Mouse (Mus musculus): ENCODE measurements at regions not wholly inside any gene's neighbourhood (a gene's known extent, or its start where the extent isn't known, plus 50 kb on each side); places are given as distances from the start of the nearest gene placed in this dataset.

DNA sequence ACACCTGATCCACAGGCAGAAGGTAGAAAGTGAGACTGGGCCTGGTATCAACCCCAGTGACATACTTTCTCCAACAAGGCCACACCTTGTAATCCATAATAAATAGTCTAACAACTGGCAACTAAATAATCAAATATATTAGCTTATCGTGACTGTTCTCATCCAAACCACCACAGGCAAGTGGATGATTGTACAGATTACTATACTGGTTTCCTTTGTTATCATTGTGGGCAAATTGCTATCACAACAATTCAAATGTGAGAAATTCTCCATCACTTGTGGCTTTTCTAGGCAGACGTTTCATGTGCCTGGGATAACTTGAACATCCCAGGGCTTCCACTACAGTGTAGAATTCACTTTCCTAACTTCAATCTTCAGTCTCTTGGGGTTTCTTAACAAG lies 112.6 kb upstream of the Max start:
- no peak overlapping the region for H3K4me2 ChIP-seq (ENCODE audit: low read depth, low read length)
- H3K9ac ChIP-seq (ENCODE audit: low read length): no peak overlapping the region
- H3K27ac ChIP-seq (ENCODE audit: low read length): no peak overlapping the region
- 80% methylated on average over 2 of the region's 2 CpGs for WGBS
- H3K36me3 ChIP-seq (ENCODE audit: control insufficient read depth, insufficient read depth, low read length): no peaks in the 10 kb centered on the region
- no peaks in the 10 kb centered on the region for H3K27me3 ChIP-seq (ENCODE audit: control insufficient read depth, insufficient read depth, low read length)
- no peak for ATAC-seq (ENCODE audit: insufficient read depth, low FRiP score)
- no peak overlapping the region for H3K4me3 ChIP-seq (replicated peaks; ENCODE audit: low read length)
- no peaks in the 10 kb centered on the region for H3K4me1 ChIP-seq (ENCODE audit: control insufficient read depth, insufficient read depth, low read length)
- H3K9me3 ChIP-seq (replicated peaks; ENCODE audit: control insufficient read depth, low read length): no peaks in the 10 kb centered on the region

DNA sequence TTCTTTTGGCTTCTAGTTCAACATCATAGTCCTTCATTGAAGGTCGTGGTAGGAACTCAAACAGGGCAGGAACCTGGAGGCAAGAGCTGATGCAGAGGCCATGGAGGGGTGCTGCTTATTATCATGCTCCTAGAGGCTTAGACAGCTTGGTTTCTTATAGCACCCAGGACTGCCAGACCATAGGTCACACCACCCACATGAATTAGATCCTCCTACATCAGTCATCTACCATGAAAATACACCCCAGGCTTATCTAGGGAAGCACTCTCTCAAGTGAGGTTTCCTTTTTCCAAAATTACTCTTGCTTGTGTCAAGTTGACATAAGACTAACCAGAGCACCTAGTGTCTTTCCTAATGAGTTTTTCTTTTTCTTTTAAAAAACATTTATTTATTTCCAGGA lies 109.7 kb upstream of the Max start:
- Histone ChIP-seq H3K4me3 (replicated peaks; ENCODE audit: low read length) (no peak overlapping the region), H3K9me3 (replicated peaks; ENCODE audit: control insufficient read depth, low read length) (no peaks in the 10 kb centered on the region), H3K27me3 (ENCODE audit: control insufficient read depth, insufficient read depth, low read length) (no peaks in the 10 kb centered on the region), H3K4me2 (ENCODE audit: low read depth, low read length) (no peak overlapping the region), H3K9ac (ENCODE audit: low read length) (no peak overlapping the region), H3K4me1 (ENCODE audit: control insufficient read depth, insufficient read depth, low read length) (no peaks in the 10 kb centered on the region), H3K27ac (ENCODE audit: low read length) (no peak overlapping the region), H3K36me3 (ENCODE audit: control insufficient read depth, insufficient read depth, low read length) (no peaks in the 10 kb centered on the region)
- ATAC-seq (ENCODE audit: insufficient read depth, low FRiP score): no peak
- 79% methylated on average over 1 of the region's 1 CpGs for WGBS

DNA sequence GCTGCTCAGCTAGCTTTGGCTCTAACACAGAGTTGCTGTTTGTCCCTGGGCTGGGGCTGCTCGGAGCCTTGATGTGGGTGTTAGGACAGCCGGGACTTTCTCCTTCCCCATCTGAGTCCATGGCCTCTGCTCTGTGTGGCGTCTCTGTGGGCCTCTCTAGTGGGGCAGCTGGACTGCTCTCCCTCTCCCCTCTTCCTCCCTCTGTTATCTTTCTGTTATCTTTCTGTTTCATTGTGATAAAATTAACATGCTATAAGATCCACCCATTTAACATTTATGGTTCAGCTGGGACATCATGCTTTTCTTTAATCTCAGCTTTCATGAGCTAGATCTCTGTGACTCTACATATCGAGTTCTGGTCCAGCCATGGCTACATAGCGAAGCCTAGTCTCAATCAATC lies 105.9 kb upstream of the Max start:
- 86% methylated on average over 5 of the region's 5 CpGs for WGBS
- no peaks in the 10 kb centered on the region for H3K36me3 ChIP-seq (ENCODE audit: control insufficient read depth, insufficient read depth, low read length)
- no peak overlapping the region for H3K9ac ChIP-seq (ENCODE audit: low read length)
- H3K27me3 ChIP-seq (ENCODE audit: control insufficient read depth, insufficient read depth, low read length): no peaks in the 10 kb centered on the region
- H3K4me2 ChIP-seq (ENCODE audit: low read depth, low read length): no peak overlapping the region
- no peak for ATAC-seq (ENCODE audit: insufficient read depth, low FRiP score)
- H3K27ac ChIP-seq (ENCODE audit: low read length): no peak overlapping the region
- no peaks in the 10 kb centered on the region for H3K9me3 ChIP-seq (replicated peaks; ENCODE audit: control insufficient read depth, low read length)
- no peaks in the 10 kb centered on the region for H3K4me1 ChIP-seq (ENCODE audit: control insufficient read depth, insufficient read depth, low read length)
- H3K4me3 ChIP-seq (replicated peaks; ENCODE audit: low read length): no peak overlapping the region

DNA sequence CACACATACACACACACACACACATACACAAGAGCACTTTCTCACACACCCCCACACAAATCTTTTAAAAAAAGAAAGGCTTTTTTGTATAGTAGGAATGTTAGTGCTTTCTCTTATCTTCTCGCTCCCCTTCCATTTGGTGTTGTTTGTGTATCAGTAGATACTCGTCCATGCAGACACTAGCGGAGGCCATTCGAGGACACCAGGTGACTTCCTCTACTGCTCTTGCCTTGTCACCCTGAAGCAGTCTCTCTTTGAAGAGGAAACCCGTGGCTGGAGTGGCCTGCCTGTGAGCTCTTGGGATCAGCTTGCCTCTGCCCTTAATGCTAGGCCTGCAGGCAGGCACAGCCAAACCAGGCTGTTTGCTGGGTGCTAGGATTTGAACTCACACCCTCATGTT lies 105.1 kb upstream of the Max start:
- 59% methylated on average over 5 of the region's 5 CpGs for WGBS
- no peak overlapping the region for H3K4me2 ChIP-seq (ENCODE audit: low read depth, low read length)

DNA sequence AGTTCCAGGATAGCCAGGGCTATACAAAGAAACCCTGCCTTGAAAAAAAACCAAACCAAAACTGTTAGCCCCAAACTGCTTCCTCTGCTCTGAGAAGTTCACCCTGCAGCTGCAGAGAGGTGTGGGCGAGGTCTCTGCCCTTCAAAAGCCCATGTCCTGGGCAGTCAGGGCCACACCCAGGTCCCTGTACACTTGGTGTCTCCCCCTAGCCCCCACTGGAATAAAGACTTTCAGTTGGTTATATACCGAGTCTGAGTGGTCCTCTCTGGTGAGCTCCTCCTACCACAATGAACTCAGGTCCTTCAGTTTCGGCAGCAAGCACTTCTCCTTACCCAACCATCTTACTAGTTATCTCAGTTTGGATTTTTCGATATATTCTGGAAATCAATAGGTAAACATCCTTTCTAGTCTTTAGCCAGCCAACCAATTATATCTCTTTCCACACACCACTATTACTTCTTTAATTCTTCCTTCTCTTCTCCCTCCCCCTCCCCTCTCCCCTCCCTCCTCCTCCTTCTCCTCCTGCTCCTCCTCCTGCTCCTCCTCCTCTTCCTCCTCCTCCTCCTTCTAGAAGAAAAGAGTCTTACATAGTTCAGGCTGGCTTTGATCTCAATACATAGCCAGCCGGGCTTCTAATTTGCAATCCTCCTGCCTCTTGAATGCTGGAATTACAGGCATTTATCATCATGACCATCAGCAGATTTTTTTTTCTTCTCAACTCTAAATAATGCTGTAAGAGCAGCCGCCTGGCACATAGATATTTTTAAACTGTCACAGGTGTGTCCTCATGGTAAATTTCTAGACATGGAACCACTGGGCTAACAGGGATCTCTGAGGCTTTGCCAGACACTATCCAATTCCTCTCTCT lies 103.9 kb upstream of the Max start:
- no peak overlapping the region for H3K4me3 ChIP-seq (replicated peaks; ENCODE audit: low read length)
- H3K4me2 ChIP-seq (ENCODE audit: low read depth, low read length): no peak overlapping the region
- H3K9me3 ChIP-seq (replicated peaks; ENCODE audit: control insufficient read depth, low read length): no peaks in the 10 kb centered on the region
- H3K4me1 ChIP-seq (ENCODE audit: control insufficient read depth, insufficient read depth, low read length): 0 out of 2 replicates have a peak, but pooled peaks cover 4% of the 10 kb centered on the region
- WGBS: 55% methylated on average over 6 of the region's 6 CpGs
- no peak for ATAC-seq (ENCODE audit: insufficient read depth, low FRiP score)
- no peak overlapping the region for H3K27ac ChIP-seq (ENCODE audit: low read length)
- H3K36me3 ChIP-seq (ENCODE audit: control insufficient read depth, insufficient read depth, low read length): no peaks in the 10 kb centered on the region
- H3K9ac ChIP-seq (ENCODE audit: low read length): no peak overlapping the region
- no peaks in the 10 kb centered on the region for H3K27me3 ChIP-seq (ENCODE audit: control insufficient read depth, insufficient read depth, low read length)

More for the DNA sequence above, 105.1 kb upstream of the Max start:
- Histone ChIP-seq H3K4me1 (ENCODE audit: control insufficient read depth, insufficient read depth, low read length) (no peaks in the 10 kb centered on the region), H3K4me3 (replicated peaks; ENCODE audit: low read length) (no peak overlapping the region), H3K9me3 (replicated peaks; ENCODE audit: control insufficient read depth, low read length) (no peaks in the 10 kb centered on the region), H3K36me3 (ENCODE audit: control insufficient read depth, insufficient read depth, low read length) (no peaks in the 10 kb centered on the region), H3K9ac (ENCODE audit: low read length) (no peak overlapping the region), H3K27ac (ENCODE audit: low read length) (no peak overlapping the region), H3K27me3 (ENCODE audit: control insufficient read depth, insufficient read depth, low read length) (no peaks in the 10 kb centered on the region)
- no peak for ATAC-seq (ENCODE audit: insufficient read depth, low FRiP score)

GRCm38 (mm10) chr12:77064048-77064447 lies 102.0 kb upstream of the Max start:
- no peak for ATAC-seq (ENCODE audit: insufficient read depth, low FRiP score)
- Histone ChIP-seq H3K4me3 (replicated peaks; ENCODE audit: low read length) (no peak overlapping the region), H3K27ac (ENCODE audit: low read length) (no peak overlapping the region), H3K9me3 (replicated peaks; ENCODE audit: control insufficient read depth, low read length) (no peaks in the 10 kb centered on the region), H3K9ac (ENCODE audit: low read length) (no peak overlapping the region), H3K4me2 (ENCODE audit: low read depth, low read length) (no peak overlapping the region), H3K4me1 (ENCODE audit: control insufficient read depth, insufficient read depth, low read length) (peaks cover 10% of the 10 kb centered on the region; the same call in 1 of the 2 replicates), H3K27me3 (ENCODE audit: control insufficient read depth, insufficient read depth, low read length) (no peaks in the 10 kb centered on the region), H3K36me3 (ENCODE audit: control insufficient read depth, insufficient read depth, low read length) (no peaks in the 10 kb centered on the region)
- WGBS: 45% methylated on average over 4 of the region's 4 CpGs

DNA sequence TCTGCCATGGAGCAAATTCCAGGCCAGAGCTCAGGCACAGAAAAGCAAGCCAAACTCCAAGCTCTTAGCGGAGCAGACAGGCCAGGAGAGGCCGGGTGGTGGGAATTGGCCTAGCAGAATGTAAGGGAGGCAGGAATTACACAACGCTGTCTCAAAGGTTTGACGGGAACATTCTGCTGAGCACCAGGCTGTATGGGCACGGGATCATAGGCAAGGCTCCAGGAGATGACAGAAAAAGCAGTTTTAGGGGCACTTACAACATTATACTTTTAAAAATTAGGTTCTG lies 99.5 kb upstream of the Max start:
- WGBS: 83% methylated on average over 5 of the region's 5 CpGs
- no peak for ATAC-seq (ENCODE audit: insufficient read depth, low FRiP score)
- H3K4me3 ChIP-seq (replicated peaks; ENCODE audit: low read length): no peak overlapping the region
- H3K9me3 ChIP-seq (replicated peaks; ENCODE audit: control insufficient read depth, low read length): no peaks in the 10 kb centered on the region
- no peaks in the 10 kb centered on the region for H3K36me3 ChIP-seq (ENCODE audit: control insufficient read depth, insufficient read depth, low read length)
- no peak overlapping the region for H3K9ac ChIP-seq (ENCODE audit: low read length)
- H3K27me3 ChIP-seq (ENCODE audit: control insufficient read depth, insufficient read depth, low read length): no peaks in the 10 kb centered on the region
- H3K4me1 ChIP-seq (ENCODE audit: control insufficient read depth, insufficient read depth, low read length): peaks cover 15% of the 10 kb centered on the region; the same call in 1 of the 2 replicates
- H3K27ac ChIP-seq (ENCODE audit: low read length): peak overlapping the region; percentile 16; the same call in 1 of the 2 replicates
- H3K4me2 ChIP-seq (ENCODE audit: low read depth, low read length): no peak overlapping the region

DNA sequence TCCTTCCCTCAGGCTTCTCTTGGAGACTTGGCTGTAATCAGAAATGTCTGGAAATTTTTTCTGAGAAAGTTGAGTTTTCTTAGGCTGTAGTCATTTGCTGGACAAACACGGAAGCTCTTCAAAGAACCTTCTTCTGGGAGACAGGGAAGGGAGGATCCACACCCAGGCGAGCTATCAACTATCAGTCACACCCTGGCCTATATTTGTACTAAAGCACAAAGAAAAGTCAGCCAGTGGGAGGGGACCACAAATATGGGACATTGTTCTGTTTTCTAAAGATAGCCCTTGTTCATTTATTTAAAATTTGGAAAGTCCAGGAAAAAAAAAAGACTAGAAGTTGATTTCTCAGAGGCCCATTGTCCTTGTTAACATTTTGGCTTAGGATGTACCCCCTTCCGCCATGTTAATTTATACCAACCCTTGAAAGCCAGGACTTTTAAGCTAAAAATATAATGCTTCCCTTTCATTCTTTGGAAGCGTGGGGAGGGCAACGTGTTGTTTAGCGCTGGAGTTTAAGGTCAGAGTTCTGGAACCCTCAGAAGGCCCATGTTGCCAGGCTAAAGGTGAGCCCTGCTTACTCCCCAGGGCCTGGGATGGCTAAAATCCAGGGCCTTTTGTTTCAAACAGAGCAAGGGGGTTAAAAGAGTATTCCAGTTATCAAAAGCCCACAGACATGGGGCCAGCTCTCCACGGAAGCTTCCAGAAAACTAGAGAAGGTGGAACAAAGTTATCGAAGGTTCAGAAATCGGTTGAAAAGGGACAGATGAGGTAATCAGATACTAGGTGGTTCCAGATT lies 99.0 kb upstream of the Max start:
- WGBS: 73% methylated on average over 9 of the region's 9 CpGs
- H3K4me1 ChIP-seq (ENCODE audit: control insufficient read depth, insufficient read depth, low read length): peaks cover 15% of the 10 kb centered on the region; the same call in 1 of the 2 replicates

GRCm38 (mm10) chr12:77060060-77060695 lies 98.2 kb upstream of the Max start:
- Histone ChIP-seq H3K4me3 (replicated peaks; ENCODE audit: low read length) (peak overlapping the region; percentile 25), H3K4me1 (ENCODE audit: control insufficient read depth, insufficient read depth, low read length) (peaks cover 15% of the 10 kb centered on the region; the same call in 1 of the 2 replicates), H3K9ac (ENCODE audit: low read length) (peak overlapping the region; percentile 41; the same call in 1 of the 2 replicates), H3K9me3 (replicated peaks; ENCODE audit: control insufficient read depth, low read length) (no peaks in the 10 kb centered on the region), H3K4me2 (ENCODE audit: low read depth, low read length) (peak overlapping the region; percentile 46), H3K27ac (ENCODE audit: low read length) (peak overlapping the region; percentile 77), H3K27me3 (ENCODE audit: control insufficient read depth, insufficient read depth, low read length) (no peaks in the 10 kb centered on the region), H3K36me3 (ENCODE audit: control insufficient read depth, insufficient read depth, low read length) (no peaks in the 10 kb centered on the region)
- WGBS: 19% methylated on average over 16 of the region's 16 CpGs
- peak; percentile 59 for ATAC-seq (ENCODE audit: insufficient read depth, low FRiP score)

More for the DNA sequence above, 99.0 kb upstream of the Max start:
- Histone ChIP-seq H3K4me3 (replicated peaks; ENCODE audit: low read length) (no peak overlapping the region), H3K27me3 (ENCODE audit: control insufficient read depth, insufficient read depth, low read length) (no peaks in the 10 kb centered on the region), H3K9ac (ENCODE audit: low read length) (0 out of 2 replicates have a peak overlapping the region, but pooled peaks have one; percentile 41), H3K27ac (ENCODE audit: low read length) (peak overlapping the region; percentile 77), H3K9me3 (replicated peaks; ENCODE audit: control insufficient read depth, low read length) (no peaks in the 10 kb centered on the region), H3K36me3 (ENCODE audit: control insufficient read depth, insufficient read depth, low read length) (no peaks in the 10 kb centered on the region), H3K4me2 (ENCODE audit: low read depth, low read length) (peak overlapping the region; percentile 46)
- no peak for ATAC-seq (ENCODE audit: insufficient read depth, low FRiP score)
